Mouse (Mus musculus): ENCODE measurements at regions not wholly inside any gene's neighbourhood (a gene's known extent, or its start where the extent isn't known, plus 50 kb on each side); places are given as distances from the start of the nearest gene placed in this dataset.

- H3K4me3 ChIP-seq (replicated peaks), result no peak overlapping the region
- H3K9me3 ChIP-seq, result peaks cover 4% of the 10 kb centered on the region
- peaks cover 2% of the 10 kb centered on the region for H3K27me3 ChIP-seq (replicated peaks)
- H3K4me1 ChIP-seq, result no peaks in the 10 kb centered on the region
- TF ChIP-seq GATA1 (IDR thresholded peaks at IDR 0.05; ENCODE audit: borderline replicate concordance, low read length), result no peak
- TF ChIP-seq FLI1 (IDR thresholded peaks at IDR 0.05; ENCODE audit: low read length), result no peak
- no peaks in the 10 kb centered on the region for H3K36me3 ChIP-seq (replicated peaks; ENCODE audit: low read length)
These were observed 90.3 kb upstream of the Map1b start for GRCm38 (mm10) chr13:99606606-99606990.

- H3K4me3 ChIP-seq (replicated peaks), result no peak overlapping the region
These were observed 89.7 kb upstream of the Map1b start for GRCm38 (mm10) chr13:99605866-99606605.

GRCm38 (mm10) chr13:99597891-99598290, 81.6 kb upstream of the Map1b start:
- H3K9me3 ChIP-seq, result no peaks in the 10 kb centered on the region
- no peaks in the 10 kb centered on the region for H3K4me1 ChIP-seq
- H3K4me3 ChIP-seq (replicated peaks), result no peak overlapping the region
- H3K36me3 ChIP-seq (replicated peaks; ENCODE audit: low read length), result no peaks in the 10 kb centered on the region
- TF ChIP-seq FLI1 (IDR thresholded peaks at IDR 0.05; ENCODE audit: low read length) (no peak), GATA1 (IDR thresholded peaks at IDR 0.05; ENCODE audit: borderline replicate concordance, low read length) (no peak)
- peaks cover 4% of the 10 kb centered on the region for H3K27me3 ChIP-seq (replicated peaks)

More at GRCm38 (mm10) chr13:99605866-99606605, 89.7 kb upstream of the Map1b start:
- Histone ChIP-seq H3K4me1 (no peaks in the 10 kb centered on the region), H3K9me3 (peaks cover 4% of the 10 kb centered on the region), H3K27me3 (replicated peaks) (peaks cover 2% of the 10 kb centered on the region), H3K36me3 (replicated peaks; ENCODE audit: low read length) (no peaks in the 10 kb centered on the region)
- TF ChIP-seq FLI1 (IDR thresholded peaks at IDR 0.05; ENCODE audit: low read length) (no peak), GATA1 (IDR thresholded peaks at IDR 0.05; ENCODE audit: borderline replicate concordance, low read length) (no peak)

- H3K4me3 ChIP-seq (replicated peaks), result no peak overlapping the region
- no peak for TF ChIP-seq FLI1 (IDR thresholded peaks at IDR 0.05; ENCODE audit: low read length)
- no peak for TF ChIP-seq GATA1 (IDR thresholded peaks at IDR 0.05; ENCODE audit: borderline replicate concordance, low read length)
- peaks cover 7% of the 10 kb centered on the region for H3K27me3 ChIP-seq (replicated peaks)
- no peaks in the 10 kb centered on the region for H3K36me3 ChIP-seq (replicated peaks; ENCODE audit: low read length)
- H3K4me1 ChIP-seq, result no peaks in the 10 kb centered on the region
- no peaks in the 10 kb centered on the region for H3K9me3 ChIP-seq
These were observed 77.8 kb upstream of the Map1b start for GRCm38 (mm10) chr13:99593846-99594813.

GRCm38 (mm10) chr13:99593243-99593635, 76.9 kb upstream of the Map1b start:
- Histone ChIP-seq H3K27me3 (replicated peaks) (peaks cover 7% of the 10 kb centered on the region), H3K9me3 (no peaks in the 10 kb centered on the region), H3K4me3 (replicated peaks) (no peak overlapping the region), H3K4me1 (no peaks in the 10 kb centered on the region), H3K36me3 (replicated peaks; ENCODE audit: low read length) (no peaks in the 10 kb centered on the region)
- no peak for TF ChIP-seq FLI1 (IDR thresholded peaks at IDR 0.05; ENCODE audit: low read length)
- TF ChIP-seq GATA1 (IDR thresholded peaks at IDR 0.05; ENCODE audit: borderline replicate concordance, low read length), result no peak

- no peaks in the 10 kb centered on the region for H3K9me3 ChIP-seq
- H3K27me3 ChIP-seq (replicated peaks), result peaks cover 7% of the 10 kb centered on the region
- TF ChIP-seq FLI1 (IDR thresholded peaks at IDR 0.05; ENCODE audit: low read length) (no peak), GATA1 (IDR thresholded peaks at IDR 0.05; ENCODE audit: borderline replicate concordance, low read length) (no peak)
- no peaks in the 10 kb centered on the region for H3K36me3 ChIP-seq (replicated peaks; ENCODE audit: low read length)
- H3K4me3 ChIP-seq (replicated peaks), result no peak overlapping the region
- H3K4me1 ChIP-seq, result no peaks in the 10 kb centered on the region
These were observed 76.4 kb upstream of the Map1b start for GRCm38 (mm10) chr13:99592596-99593242.

- TF ChIP-seq GATA1 (IDR thresholded peaks at IDR 0.05; ENCODE audit: borderline replicate concordance, low read length), result no peak
- TF ChIP-seq FLI1 (IDR thresholded peaks at IDR 0.05; ENCODE audit: low read length), result no peak
- H3K4me1 ChIP-seq, result no peaks in the 10 kb centered on the region
These were observed 72.3 kb upstream of the Map1b start for GRCm38 (mm10) chr13:99588646-99589045.

GRCm38 (mm10) chr13:99583841-99584240, 67.5 kb upstream of the Map1b start:
- Histone ChIP-seq H3K36me3 (replicated peaks; ENCODE audit: low read length) (no peaks in the 10 kb centered on the region), H3K4me3 (replicated peaks) (no peak overlapping the region), H3K4me1 (no peaks in the 10 kb centered on the region), H3K27me3 (replicated peaks) (no peaks in the 10 kb centered on the region), H3K9me3 (peaks cover 8% of the 10 kb centered on the region; the same call in 1 of the 2 replicates)
- TF ChIP-seq FLI1 (IDR thresholded peaks at IDR 0.05; ENCODE audit: low read length) (no peak), GATA1 (IDR thresholded peaks at IDR 0.05; ENCODE audit: borderline replicate concordance, low read length) (no peak)

More at GRCm38 (mm10) chr13:99588646-99589045, 72.3 kb upstream of the Map1b start:
- H3K9me3 ChIP-seq, result no peaks in the 10 kb centered on the region
- H3K27me3 ChIP-seq (replicated peaks), result peaks cover 6% of the 10 kb centered on the region
- no peaks in the 10 kb centered on the region for H3K36me3 ChIP-seq (replicated peaks; ENCODE audit: low read length)
- no peak overlapping the region for H3K4me3 ChIP-seq (replicated peaks)

- no peak for TF ChIP-seq GATA1 (IDR thresholded peaks at IDR 0.05; ENCODE audit: borderline replicate concordance, low read length)
- no peak for TF ChIP-seq FLI1 (IDR thresholded peaks at IDR 0.05; ENCODE audit: low read length)
These were observed 64.0 kb upstream of the Map1b start for GRCm38 (mm10) chr13:99580296-99580695.

More at GRCm38 (mm10) chr13:99580296-99580695, 64.0 kb upstream of the Map1b start:
- Histone ChIP-seq H3K9me3 (peaks cover 15% of the 10 kb centered on the region), H3K27me3 (replicated peaks) (no peaks in the 10 kb centered on the region), H3K4me3 (replicated peaks) (no peak overlapping the region), H3K4me1 (no peaks in the 10 kb centered on the region), H3K36me3 (replicated peaks; ENCODE audit: low read length) (no peaks in the 10 kb centered on the region)

Data from megakaryocyte, embryonic 14.5 days (primary cell).